Mouse (Mus musculus): ENCODE measurements around the gene Rcsd1.

Gene Rcsd1

DNA sequence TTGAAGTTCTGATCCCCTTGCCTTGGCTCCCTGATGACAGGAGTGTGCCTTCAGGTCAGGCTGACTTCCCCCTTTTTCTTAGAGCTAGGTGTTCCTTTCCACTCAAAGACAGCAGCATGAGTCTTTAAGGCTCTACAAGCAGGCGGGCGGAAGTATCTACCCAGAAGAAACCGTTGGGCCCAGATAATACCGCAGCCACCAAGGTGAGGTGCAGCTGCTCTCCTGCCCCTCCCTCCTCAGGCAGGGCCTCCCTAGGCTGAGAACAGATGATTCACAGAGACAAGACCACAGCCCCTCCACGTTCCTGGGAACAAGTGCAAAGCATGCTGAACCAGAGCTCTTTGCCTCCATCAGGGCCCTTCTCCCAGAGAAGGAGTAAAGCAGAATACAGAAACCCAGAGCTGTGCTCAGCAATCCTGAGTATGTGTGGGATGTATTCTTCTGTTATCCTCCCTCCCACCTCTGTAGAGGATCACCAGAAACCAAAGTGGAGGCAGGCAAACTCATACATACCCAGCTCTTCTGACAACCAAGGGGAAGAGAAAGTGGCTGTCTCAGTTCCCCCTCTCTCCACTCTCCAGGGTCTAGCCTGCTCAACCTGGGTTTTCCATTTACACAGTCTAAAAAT lies at the start of gene Rcsd1:
TSS of gene Rcsd1 (minus strand) at position 129 of the 628 bp plus-strand sequence.
- DNase-seq (ENCODE audit: low spot score in 2 of 2): peak; percentile 84 to 87

DNA sequence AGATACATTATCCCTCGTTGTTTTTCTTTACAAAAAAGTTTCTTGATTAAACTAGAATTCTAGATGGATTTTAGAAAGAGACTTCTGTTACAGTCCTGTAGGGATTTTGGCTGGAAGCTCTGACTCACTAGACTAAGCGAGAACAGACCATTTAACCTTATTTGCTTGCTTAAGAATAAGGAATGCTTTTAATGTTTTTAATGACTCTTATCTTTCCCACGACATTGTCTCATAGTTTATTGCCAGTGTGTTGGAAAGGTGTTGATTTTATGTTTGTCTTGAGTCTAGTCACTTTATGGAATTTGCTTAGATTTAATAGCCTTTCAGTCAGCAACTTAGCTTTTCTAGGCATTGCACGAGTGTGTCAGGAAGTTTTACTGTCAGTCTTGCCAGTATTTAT lies 45.6 kb upstream of the Rcsd1 start:
- DNase-seq (ENCODE audit: low spot score in 2 of 2): no peak

DNA sequence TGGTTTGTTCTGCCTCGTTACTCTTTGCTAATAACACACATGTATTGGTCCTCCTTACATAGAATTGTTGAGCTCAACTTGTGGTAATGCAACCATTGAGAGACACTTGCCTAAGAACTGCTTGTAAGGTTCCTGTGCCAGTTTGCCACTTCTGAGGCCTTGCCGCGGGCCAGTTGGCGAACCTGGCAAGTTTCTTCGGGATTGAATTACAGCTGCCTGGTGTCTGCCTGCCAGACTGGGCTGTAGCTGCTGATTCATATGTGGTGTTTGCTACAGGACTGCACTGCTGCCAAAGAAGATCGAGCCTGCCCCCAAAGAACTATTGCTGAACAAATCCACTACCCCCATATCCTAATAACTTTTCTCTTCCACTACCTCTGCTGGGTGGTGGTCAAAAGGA lies 44.6 kb upstream of the Rcsd1 start:
- DNase-seq (ENCODE audit: low spot score in 2 of 2): no peak

DNA sequence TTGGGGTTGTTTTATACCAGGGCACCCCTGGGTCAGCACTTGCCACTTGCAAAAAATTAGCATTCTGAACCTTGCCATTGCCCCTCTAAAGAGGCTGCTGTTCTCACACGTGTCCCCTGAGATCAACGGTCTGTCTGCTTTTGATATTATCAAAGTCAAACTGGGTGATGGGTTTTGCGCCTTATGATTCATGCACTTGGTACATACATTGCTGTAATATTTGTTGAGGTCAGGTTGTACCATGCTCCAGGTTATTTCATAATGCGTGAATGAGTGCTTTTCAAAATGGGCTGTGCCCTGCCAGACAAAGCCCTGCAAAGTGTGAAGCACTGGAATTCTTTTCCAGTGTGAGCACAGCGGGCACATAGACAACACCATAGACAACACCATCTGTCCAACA lies 42.3 kb upstream of the Rcsd1 start:
- no peak for DNase-seq (ENCODE audit: low spot score in 2 of 2)

DNA sequence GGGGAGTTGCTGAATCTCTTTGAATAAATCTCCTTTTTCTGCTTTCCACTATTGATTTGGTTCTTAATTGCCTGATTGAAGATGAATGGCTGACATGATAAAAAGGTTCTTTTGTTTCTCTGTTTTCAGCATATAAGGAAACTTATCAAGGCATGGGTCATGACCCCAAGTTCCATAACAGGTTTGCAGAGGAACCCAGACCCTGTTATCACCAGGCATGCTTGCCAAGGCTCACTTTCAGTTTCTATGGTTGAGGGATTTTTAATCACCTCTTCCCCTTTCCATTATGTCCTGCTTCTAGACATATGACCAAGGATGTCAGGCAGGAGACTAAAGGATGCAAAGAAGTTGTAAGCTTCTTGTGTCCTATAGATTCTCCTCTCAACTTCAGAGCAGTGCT lies 41.6 kb upstream of the Rcsd1 start:
- no peak for DNase-seq (ENCODE audit: low spot score in 2 of 2)

DNA sequence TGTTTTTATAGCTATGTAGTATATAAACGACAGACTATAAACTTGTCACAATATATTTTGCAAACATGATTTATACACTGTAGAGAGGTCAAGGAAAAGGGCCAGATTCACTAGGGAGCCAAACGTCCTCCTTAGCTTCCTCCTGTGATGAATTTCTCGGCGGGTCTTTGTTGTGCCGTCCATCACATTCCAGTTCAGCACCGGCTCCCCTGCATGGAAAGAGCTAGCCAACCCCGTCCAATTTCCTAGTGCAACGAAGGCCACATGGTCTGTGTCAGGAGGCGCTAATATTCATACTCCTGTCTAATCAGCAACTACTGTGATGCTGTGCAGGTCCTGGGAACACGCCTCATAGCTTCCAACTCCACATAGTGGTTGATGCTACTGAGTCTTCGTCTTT lies 38.5 kb upstream of the Rcsd1 start:
- no peak for DNase-seq (ENCODE audit: low spot score in 2 of 2)

DNA sequence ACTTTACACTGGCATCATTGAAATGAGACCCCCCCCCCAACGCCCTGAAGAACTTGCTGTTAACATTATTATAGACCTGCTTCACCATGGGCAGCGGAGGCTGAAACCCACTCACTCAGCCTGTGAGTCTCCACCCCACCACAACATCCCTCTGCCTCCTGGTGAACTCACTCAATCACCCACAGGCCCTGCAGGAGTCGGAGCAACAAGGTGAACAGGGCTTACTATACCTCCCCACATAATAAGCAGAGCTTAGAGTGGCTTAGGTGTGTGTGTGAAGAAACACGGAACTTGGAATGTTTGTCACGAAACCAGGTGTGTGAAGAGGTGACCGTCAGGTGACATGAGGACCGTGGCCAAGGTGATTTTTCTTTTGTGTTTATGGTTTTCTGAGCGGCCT lies 32.4 kb upstream of the Rcsd1 start:
- DNase-seq (ENCODE audit: low spot score in 2 of 2): no peak

DNA sequence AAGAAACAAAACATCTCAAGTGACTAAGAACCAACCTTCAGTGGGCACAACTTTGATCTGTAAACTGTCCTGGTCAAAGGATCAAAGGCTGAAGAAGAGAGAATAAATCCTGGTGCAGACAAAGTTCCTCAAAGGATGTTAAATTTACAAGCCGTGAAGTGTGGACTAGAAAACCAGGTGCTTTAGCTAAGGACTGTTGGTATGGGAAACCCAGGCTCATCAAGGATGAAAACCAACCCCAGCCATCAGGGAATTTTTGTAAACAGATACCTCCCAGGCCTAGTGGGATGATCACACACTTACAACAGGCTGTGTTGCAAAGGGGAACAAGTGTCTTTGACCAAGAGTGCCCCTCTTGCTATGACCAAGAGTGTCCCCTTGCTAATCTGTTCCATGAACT lies 29.4 kb upstream of the Rcsd1 start:
- DNase-seq (ENCODE audit: low spot score in 2 of 2): no peak

DNA sequence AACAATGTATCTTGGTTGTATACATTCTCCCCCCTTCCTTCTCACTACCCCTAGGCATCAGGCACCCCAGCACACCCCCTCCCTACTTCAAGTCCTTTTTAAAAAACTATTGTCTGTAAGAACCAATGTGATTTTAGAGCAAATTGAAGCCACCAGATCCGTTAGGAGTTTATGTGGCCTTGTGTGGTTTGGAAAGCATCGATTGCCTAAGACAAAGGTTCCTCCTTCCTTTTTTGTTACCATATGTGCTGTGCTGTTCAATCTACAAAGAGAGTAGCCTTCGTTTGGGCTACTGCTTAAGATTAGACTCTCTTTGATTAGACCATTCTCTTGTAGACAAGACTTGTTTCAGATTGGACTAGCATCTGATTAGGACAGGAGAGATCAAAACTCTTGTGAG lies 28.3 kb upstream of the Rcsd1 start:
- DNase-seq (ENCODE audit: low spot score in 2 of 2): no peak

DNA sequence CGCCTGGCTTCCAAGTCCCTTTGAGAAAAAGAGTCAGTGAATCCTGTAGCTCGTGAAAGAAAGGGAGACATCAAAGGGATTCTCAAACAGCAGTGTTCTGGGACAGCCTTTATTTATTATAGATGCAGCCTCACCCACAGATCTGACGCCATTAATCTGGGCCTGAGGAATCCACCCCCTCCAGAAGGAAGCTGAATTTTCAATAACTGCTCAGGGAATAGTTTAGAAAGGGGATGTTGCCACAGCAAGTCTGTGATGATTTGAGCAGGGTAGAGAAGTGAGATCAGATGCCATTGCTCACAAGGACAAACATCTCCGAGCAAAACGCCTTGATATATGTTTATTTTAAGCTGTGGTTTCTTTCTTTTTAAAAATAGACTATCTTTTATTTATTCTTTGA lies 27.9 kb upstream of the Rcsd1 start:
- DNase-seq (ENCODE audit: low spot score in 2 of 2): no peak

DNA sequence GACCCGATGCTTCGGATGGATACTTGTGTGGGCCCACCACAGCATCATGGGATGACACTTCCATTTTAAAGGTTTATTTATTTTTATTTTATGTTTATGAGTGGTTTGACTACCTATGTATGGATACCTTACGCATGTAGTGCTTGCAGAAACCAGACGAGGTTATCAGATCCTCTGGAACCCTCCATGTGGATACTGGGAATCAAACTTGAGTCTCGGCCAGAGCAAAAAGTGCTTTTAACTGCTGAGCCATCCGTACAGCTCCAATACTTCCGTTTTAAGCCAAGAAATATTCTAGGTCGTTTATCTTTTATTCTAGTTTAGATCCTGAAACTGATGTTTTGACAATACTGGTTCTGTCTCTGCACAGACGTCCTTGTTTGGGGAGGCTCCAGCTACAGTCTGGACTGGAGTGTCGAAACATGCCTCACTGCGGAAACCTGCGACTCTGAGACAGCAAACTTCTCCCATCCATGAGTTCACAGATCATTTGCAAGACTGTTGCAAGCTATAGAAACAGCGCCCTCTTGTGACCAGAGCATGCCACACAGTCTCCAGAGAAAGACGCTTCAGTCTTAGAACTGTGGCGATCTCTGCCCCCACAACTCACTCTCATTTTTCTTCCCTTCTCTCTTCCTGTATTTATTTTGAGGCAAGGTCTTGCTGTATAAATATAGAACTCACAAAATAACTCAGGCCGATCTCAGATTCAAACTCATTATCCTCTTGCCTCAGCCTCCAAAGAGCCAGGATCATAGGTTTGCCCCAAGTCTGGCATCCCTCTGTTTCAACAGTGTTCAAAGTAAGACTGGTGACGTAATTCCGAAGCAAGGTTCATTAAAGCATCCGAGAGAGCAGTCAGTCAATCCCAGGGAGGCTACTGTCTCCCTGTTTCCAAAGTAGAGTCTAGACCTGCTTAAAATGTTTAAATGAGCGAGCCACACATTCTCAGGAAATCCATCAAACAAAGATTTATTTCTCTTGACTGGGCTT lies 26.6 kb upstream of the Rcsd1 start:
- DNase-seq (ENCODE audit: low spot score in 2 of 2): peak; percentile 85 to 95

DNA sequence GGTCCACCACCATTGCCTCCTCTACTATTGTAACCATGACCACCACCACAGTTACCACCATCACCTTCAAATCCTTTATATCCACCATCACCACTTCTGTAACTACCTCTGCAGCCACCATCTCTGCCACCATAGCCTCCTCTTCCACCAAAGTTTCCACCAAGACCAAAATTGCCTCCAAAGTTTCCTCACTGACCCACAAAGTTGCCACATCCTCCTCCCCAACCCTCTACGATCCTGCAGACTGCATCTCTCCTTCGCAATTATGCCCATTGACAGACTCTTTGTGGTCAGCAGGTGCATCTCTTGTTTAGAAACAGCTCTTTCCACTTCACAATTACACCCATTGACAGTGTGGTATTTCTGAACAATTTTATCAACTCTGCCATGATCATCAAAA lies 25.3 kb upstream of the Rcsd1 start:
- DNase-seq (ENCODE audit: low spot score in 2 of 2): no peak

DNA sequence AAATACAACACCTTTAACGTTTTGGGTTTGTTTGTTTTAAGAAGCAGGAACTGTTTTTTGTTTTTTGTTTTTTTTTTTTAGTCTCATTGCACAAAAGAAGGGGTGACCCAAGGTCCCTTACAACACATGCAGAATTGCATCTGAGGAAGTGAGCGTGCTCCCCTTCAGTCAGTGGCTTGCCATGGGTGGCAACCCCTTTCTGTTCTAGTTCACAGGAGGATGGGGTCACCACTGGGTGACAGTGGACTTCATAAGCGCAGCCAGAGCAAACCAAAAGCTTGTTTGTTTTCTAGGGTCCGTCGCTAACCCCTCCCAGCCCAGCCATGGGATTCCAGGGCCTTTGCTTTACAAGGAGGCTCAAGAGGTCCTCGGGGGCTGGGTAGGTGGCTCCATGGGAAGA lies 22.0 kb upstream of the Rcsd1 start:
- DNase-seq (ENCODE audit: low spot score in 2 of 2): no peak

DNA sequence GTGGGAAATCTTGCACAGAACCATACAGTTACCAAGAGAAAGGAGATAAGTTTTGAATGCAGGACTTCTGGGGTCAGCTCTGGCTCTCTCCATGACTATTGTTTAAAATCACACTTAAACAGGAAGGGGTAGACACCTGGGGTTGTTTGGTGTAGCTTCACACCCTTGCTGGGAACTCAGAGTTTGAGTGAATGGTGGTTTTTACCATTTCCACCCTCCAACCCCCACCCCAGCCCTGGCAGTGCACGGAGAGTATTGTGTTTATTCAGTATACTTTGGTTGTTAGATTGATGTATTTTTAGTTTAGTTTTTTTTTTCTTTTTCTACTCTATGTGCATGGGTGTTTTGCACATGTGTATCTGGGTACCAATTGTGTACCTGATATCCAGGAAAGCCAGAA lies 20.6 kb upstream of the Rcsd1 start:
- peak; percentile 56 to 64 for DNase-seq (ENCODE audit: low spot score in 2 of 2)

DNA sequence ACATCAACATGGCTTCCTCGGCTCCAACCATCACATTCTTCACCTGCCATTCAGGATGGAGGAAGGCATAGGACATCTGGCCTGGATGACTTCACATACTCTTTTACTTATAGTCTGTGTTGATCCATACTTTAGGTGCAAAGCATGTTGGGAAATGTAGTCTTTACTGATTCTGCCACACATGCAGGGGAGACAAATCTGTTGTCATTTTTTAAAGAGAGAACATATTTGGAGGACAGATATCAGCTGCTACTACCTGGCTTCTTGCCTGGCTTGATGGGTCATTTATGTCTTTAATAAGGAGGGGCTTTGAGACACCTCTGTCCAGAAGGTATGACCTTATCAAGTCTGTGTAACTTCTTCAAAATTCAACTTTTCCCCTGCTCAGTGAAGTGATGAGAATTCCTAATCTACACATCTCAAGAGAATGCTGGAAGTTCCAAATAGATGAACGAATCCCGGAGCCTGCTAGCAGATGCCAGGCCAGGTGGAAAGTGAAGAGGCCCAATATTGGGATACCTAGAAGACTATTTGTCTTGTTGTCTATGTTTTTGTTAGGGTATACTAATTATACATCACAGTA lies 18.6 kb upstream of the Rcsd1 start:
- DNase-seq (ENCODE audit: low spot score in 2 of 2): no peak

DNA sequence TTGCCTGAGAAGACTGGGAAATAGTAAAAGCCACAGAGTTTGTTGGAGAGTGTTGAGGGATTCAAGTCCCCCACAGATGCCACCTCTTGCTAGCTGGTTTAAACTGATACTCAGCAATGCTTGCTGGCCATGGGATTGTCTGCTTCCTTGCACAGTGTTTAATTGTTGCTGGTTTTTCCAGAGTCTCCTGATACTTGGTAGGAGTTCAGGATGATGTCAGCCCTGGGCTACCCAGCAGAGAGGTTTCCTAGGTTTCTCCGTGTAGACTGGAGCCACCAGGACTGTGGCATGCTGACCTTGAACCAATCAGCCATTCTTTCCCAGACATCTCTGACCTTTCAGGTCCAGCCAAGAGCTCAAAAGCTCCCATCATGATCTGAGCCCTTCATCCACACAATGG lies 17.4 kb upstream of the Rcsd1 start:
- no peak for DNase-seq (ENCODE audit: low spot score in 2 of 2)

DNA sequence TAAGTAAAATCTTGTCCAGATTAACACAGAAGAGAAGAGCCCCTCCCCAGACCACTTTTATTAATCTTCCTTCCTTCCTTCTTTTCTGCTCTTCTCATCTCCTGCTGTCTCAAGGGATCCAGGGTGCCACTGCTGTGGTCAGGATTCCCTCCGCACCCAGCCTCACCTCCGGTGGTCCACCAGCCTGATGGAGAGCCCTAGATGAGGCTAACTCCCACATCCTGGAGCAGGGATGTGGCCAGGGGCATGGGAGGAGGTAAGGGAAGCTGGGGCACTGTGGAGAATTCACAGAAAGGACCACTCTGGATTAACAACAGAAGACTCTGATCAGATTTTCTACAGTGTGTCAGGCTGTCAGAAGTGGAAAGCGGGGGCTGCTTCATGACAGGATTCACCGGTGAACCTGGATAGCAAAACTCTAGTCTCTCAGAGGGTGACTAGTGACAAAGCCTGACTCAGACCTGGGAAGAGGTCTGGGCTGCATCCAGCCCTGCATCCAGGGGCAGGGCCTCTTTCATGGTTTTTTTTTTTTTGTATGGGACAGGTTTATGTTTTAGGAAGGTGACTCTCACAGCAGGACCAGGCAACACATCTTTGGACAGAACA lies 15.6 kb upstream of the Rcsd1 start:
- DNase-seq (ENCODE audit: low spot score in 2 of 2): no peak

DNA sequence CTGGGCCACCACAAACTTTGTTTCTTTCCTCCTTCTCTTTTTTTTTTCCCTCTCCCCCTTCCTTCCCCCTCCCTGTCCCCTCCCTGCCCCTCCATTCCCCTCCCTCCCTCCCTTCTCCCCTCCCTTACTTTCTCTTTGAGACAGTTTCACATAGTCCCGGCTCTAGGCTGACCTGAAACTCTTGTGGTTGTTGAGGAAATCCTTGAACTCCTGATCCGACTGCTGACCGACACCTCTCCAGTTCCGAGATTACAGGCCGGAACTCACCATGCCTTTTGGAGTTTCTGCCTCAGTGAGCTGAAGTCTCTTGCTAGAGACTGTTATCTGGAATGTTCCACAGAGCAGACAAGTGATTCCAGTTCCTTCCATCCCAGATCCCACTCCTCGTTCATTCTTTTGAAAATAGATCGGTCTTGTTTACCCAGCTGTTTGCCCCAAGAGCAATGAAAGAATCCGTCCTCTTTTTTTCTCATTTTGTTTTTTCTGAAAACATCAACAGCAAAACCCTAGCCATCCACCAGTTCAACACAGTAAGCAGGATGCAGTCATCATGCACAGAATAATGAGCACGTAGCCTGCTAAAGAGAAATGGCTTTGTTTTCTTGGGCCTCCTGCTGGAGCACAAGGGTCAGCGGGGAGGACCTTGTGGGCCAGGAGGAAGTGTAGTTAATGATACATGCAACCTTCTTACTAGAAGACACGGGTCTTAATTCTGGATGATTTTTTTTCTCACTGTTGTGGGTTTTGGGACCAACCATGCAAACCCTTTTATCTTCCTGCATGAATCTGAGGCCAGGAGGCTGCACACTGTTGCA lies 14.9 kb upstream of the Rcsd1 start:
- DNase-seq (ENCODE audit: low spot score in 2 of 2): peak in 1 of 2 experiments; percentile 2

DNA sequence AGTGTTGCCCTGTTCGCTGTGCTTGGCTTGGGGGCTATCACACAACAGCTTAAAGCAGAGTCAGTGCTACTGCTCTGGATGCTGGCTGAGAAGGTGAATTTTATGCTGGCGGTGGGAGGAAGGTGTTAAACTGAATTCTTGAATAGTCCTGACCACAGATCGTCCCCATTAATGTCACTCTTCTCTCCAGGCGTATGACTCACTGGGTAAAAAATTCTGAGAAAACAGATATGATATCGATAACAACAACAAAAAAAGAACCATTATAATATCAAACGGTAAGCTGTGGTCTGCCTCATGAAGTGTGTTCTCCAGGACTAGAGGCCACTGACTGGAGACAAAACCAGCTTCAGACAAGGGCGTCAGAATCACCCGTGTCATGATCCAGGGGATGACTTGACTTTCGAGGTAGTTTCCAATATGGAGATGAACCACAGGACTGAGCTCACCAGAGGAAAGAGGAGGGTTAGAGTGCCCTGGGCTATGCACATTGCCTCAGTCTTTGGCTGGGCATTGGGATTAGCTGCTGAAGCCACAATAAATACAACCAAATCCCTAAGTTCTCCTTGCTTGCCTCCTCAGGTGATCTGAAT lies 13.1 kb upstream of the Rcsd1 start:
- DNase-seq (ENCODE audit: low spot score in 2 of 2): no peak

DNA sequence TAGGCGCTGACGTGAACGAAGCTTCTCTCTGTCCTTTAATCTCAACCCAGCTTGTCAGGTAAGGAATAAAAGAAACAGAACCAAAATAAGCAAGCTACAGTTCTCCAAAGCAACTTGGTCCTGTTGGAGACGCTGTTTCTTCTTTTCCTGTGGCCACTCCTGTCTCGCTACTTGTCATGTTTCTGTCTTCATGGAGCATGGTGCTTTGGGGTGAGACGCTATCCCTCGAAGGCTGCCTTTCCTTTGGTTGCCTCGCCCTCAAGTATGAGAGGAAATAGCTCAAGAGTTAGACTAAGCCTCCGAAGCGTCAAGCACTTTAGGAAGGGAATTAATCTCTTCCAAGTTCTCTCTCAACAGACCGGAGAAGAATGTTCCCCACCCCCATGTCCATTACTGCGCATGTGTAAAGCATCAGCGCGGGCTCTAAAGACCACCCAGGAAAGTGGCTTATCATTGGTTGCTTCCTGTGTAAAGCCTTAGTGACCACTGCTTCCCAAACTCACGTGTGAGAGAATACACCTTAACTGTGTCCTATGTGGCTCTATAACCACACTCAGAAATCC lies 9.1 kb upstream of the Rcsd1 start:
- peak in 1 of 2 experiments; percentile 29 for DNase-seq (ENCODE audit: low spot score in 2 of 2)

All from thymus, postnatal 10 days (tissue).